Mouse (Mus musculus) right cerebral cortex, adult 2 months (tissue): ENCODE results near the gene Zfp618.

Experiments
- DNase-seq, 2 experiments: peaks; one replicate each; pipeline ENCODE4 v3.0.0; 2021 to 2022; ENCODE audit warnings: low spot score in 2 of 2

Zfp618 gene

DNA sequence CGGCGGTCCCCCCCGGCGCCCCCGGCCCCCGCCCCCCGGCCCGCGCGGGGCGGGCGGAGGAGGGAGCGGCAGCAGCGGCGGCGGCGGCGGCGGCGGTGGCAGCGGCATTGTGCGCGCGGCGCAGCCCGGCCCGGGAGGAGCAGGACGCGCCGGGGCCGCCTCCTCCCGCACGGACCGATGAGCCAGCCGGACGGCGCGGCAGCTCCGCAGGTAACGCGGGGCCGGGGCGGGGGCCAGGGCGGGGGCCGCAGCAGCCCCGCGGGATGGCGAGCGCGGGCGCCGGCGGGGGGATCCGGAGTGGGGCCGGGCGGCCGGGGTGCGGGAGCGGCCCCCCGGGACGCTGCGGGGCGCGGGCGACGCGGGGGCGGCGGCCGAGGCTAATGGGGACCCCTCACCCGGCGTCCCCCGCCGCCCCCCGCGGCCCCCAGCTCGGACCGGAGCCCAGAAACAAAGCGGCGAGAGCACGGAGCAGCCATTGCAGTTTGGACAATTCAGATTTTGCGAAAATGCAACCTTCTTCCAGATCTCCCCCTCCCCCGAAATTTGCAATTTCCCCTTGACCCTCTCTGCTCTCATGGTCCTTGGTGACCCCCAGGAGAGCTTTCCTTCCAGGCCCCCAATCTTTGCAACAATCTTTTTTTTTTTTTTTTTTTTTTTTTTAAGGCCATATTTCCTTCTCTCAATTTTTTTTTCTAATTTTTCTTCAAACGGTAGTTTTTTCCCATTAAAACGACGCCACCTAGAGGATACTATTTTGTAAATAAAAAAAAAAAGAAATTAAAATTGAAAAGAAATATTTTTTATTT lies at the start of gene Zfp618:
Gene Zfp618, plus strand, starts transcription at position 77 of the 806 bp plus-strand sequence.
- no peak for DNase-seq

GRCm38 (mm10) chr4:62917056-62917455 lies 48.3 kb upstream of the Zfp618 start:
- no peak for DNase-seq

- DNase-seq = no peak
These were observed 31.6 kb upstream of the Zfp618 start for GRCm38 (mm10) chr4:62933798-62934197.

- DNase-seq = no peak
These were observed 29.7 kb upstream of the Zfp618 start for GRCm38 (mm10) chr4:62935589-62936218.

DNA sequence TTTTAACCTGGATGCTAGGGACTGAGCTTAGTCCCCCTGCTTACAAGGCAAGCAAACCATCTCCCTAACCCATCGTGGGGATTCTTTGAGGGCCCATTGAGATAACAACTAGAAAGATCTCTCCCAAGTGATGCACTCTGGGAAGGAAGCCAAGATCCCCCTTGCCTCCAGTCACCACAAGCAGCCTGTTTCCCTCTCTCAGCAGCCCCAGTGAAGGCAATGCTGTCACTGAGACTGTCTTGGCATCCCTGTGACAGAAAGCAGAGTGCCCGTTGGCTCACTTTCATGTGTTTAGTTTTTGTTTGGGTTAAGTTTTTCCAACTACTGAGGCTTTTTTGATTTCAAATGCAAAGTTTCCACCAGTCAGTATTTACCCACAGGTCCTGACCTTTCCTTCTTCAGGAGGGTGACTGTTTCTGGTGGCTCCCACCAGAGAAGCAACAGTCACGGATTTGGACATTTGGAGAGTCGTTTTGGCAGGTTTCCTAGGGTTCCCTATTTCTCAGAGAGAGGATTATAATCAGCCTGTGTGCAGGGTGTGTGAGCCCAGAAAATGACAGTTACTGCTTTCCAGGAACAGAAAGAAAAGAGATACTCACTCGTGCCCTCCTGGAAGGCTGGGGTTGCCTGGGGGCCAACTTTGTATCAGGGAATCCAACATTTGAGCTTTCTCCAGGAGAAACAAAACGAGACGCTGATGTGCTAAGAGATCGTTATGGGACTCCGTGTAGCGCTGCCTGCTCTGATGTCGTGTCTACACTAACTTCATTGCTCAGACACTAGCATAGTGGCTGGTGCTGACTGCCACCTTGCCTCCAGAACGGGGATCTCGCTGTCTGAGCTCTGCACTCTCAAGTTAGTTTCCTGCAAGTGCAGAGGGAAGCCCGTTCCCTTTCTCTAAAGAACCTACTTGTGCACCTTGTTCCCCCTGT lies 23.1 kb upstream of the Zfp618 start:
- no peak for DNase-seq

GRCm38 (mm10) chr4:62944326-62944879 lies 21.0 kb upstream of the Zfp618 start:
- DNase-seq = no peak

GRCm38 (mm10) chr4:62963806-62964205 lies 1.6 kb upstream of the Zfp618 start:
- peak in 1 of 2 experiments; percentile 15 for DNase-seq

GRCm38 (mm10) chr4:62964844-62965496 lies 403 bp upstream of the Zfp618 start:
- no peak for DNase-seq

DNA sequence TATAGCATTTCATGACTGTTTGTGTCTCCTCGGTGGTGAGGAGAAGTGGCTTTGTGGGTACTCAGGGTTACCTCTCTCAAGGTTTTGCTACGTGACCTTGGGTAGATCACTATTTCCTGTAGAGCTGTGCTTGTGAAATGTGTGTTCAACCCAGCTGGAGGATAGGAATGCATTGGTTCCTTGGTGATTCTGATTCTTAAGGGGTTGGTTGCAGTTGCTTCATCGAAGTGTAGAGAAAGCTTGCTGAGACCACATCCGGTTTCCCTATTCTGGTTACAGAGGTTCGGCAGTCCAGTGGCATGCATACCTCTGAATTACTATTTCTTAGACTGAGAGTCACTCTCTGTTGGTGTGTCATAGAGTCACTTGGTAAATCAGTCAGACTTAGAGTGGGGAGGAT lies 4.2 kb downstream of the Zfp618 start:
- DNase-seq = no peak

DNA sequence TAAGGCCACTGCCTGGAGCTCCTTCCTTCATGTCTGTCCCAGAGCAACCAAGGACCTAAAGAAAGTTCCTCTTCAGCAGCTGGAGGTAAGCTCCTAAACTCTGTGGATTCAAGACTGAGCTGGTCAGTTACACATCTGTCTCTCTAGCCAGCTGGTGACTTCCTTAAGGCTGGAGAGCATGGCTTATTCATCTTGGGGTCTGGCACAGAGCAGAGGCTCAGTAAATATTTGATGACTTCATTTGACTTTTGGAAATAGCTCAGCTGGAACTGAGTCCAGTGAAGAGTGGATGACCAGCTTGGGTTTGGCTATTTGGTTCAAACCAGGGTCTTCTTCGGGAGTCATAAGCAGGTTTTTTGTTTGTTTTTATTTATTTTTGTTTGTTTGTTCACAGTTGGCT lies 6.6 kb downstream of the Zfp618 start:
- no peak for DNase-seq

GRCm38 (mm10) chr4:62973086-62973485 lies 7.7 kb downstream of the Zfp618 start:
- no peak for DNase-seq

DNA sequence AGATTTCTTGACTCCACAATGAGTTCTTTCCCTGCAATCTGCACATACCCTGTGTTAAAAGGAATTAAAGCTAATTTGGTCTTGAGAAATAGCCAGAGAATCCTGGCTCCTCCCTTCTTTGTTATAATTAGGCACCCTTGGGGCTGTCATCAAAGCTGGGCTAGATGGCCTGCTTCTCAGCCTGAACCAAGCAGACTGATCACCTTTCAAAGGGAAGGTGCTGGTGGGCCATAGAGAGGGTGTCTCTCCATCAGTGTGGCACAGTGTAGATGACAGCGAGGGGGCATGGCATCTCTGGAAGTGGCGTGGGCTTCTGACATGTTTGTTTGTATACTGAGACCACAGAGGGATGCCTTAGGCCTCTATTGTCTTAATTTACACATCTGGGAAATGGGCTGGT lies 9.5 kb downstream of the Zfp618 start:
- DNase-seq = no peak

DNA sequence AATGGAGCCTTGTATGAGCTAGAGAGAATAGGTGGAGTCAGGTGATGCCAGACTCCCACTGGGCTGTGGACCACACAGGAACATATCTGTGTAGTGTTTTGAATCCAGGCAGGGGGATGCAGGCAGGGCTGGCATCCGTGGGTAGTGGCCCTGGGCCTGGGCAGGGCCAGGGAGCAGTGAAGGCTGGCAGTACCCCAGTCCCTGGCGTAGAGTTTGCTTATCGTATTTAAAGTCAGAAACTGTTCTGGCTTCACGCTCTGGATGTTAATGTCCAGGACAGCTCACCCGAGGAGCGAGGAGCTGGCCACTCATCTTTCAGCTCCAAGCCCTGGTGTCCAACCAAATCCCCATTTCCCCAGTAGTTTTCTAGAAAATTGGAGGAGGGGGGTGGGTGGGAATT lies 10.2 kb downstream of the Zfp618 start:
- no peak for DNase-seq

DNA sequence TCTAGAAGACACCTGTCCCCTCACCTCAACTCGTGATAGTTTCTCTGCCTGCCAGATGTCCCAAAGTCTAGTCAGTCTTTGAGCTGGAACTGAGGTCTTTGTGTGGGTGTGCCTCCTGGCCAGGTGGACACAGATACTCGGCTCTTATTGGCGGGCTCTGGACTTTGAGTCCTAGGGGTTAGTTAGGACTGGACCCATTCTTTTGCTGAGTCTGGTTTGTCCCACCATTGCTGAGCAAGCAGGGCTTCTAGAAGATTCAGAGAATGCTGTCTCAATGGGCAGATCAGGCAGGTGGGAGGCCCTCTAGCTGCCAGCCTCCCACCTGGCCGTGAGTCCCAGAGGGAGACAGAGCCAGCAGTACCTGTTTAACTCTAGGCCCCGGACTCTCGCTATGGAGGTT lies 12.1 kb downstream of the Zfp618 start:
- no peak for DNase-seq

GRCm38 (mm10) chr4:62978501-62978911 lies 13.1 kb downstream of the Zfp618 start:
- no peak for DNase-seq

DNA sequence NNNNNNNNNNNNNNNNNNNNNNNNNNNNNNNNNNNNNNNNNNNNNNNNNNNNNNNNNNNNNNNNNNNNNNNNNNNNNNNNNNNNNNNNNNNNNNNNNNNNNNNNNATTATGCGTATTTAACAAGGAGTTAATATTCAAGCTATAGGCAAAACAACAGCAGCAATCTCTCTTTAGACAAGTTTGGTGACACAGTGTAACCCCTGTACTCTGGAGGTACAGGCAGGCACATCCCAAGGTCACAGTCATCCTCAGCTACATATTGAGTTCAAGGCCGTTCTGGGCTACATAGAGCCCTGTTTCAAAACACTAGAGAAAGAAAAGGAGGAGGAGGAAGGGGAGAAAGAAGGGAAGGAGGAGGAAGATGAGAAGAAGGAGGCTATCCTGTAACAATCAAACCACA lies 16.2 kb downstream of the Zfp618 start:
- DNase-seq = no peak

GRCm38 (mm10) chr4:62983556-62983955 lies 18.2 kb downstream of the Zfp618 start:
- no peak for DNase-seq

GRCm38 (mm10) chr4:62991336-62991735 lies 26.0 kb downstream of the Zfp618 start:
- DNase-seq = no peak

DNA sequence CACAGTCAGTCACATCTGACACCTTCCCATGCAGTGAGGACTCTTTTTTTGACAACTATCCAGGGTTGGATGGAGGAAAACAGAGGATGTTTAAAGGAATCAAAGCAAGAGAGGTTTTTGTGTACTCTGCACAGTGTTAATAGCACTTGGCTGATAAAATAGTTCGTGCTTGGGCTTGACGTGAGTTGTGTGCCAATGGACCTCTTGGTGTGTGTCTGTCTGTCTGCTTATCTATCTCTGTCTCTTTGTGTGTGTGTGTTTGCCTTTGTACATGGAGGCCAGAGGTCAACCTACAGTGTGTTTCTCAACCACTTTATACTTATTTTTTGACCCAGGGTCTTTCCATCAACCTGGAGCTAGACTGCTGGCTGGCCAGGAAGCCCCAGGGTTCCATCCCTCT lies 27.8 kb downstream of the Zfp618 start:
- DNase-seq = no peak

DNA sequence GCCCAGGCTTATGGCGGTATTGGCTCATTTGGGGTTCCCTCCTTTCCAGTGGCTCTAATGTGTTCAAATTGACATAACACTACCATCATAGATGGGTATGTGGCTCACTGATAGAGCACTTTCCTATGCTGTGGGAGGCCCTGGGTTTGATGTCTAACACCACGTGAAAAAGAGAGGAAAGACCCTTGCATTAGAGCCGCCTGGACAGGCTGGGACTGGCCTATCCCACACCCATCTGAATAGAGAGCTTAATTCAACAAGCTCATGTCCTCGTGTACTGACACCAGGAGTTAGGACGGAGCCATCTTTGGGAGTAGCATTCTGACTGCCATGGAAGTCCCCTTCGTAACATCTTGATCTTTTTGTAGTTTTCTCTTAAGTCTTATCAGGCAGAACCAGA lies 32.2 kb downstream of the Zfp618 start:
- no peak for DNase-seq

DNA sequence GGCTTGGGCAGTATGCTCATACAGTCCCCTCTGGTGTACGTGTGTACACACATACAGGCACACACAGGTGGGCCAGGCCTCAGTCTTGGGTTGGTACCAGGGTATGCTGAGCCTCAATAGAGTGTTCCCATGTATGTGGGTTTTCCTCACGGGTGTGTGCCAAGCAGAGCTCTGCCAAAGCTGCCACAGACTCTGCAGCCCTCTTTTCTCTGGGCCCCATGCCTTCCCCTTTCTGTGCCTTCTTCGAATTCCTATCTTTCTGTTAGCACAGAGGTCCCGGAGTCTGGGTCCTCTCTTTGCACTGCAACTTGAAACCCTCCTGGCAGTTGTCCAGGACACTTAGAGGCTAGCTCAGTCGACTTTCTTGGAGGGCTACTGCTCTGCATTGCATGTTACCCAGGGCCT lies 33.1 kb downstream of the Zfp618 start:
- DNase-seq = no peak
